Mouse (Mus musculus) embryonic facial prominence, embryonic 15.5 days (tissue): ENCODE results near the gene Tmem253. TPM values are rescaled to one million over a fixed set of nuclear protein-coding genes. Genes with fewer than 3 reads are reported as not detected.

Experiments used
- ATAC-seq: fragments of 200-750 bp; cut with Nextera tagmentation; 2 replicates; pipeline ENCODE4 v1.8.0; 2017; ENCODE audit warnings: low read depth, moderate TSS enrichment; ENCODE audit not compliant: insufficient number of reproducible peaks, low FRiP score, low TSS enrichment
- H3K27ac ChIP-seq: fragments of 300-500 bp; sonication (generic); replicated peaks from 2 replicates; pipeline ENCODE4 v1.5.1; 2015; ENCODE audit warnings: mild to moderate bottlenecking, inconsistent platforms
- H3K27me3 ChIP-seq: fragments of 300-500 bp; sonication (generic); 2 replicates; pipeline ENCODE4 v1.6.1; 2015; ENCODE audit warnings: inconsistent platforms
- H3K36me3 ChIP-seq: fragments of 300-500 bp; sonication (generic); 2 replicates; pipeline ENCODE4 v1.6.1; 2015; ENCODE audit warnings: mild to moderate bottlenecking, inconsistent platforms
- H3K4me1 ChIP-seq: fragments of 300-500 bp; sonication (generic); 2 replicates; pipeline ENCODE4 v1.6.1; 2015; ENCODE audit warnings: inconsistent platforms
- H3K4me2 ChIP-seq: fragments of 300-500 bp; sonication (generic); replicated peaks from 2 replicates; pipeline ENCODE4 v1.6.1; 2015; ENCODE audit warnings: mild to moderate bottlenecking, inconsistent platforms
- H3K4me3 ChIP-seq: fragments of 300-500 bp; sonication (generic); replicated peaks from 2 replicates; pipeline ENCODE4 v1.5.1; 2015; ENCODE audit warnings: mild to moderate bottlenecking, inconsistent platforms
- H3K9ac ChIP-seq: fragments of 300-500 bp; sonication (generic); 2 replicates; pipeline ENCODE4 v1.6.1; 2015; ENCODE audit warnings: inconsistent platforms
- H3K9me3 ChIP-seq: fragments of 300-500 bp; sonication (generic); replicated peaks from 2 replicates; pipeline ENCODE4 v1.6.1; 2016; ENCODE audit warnings: inconsistent platforms
- WGBS: fragments of 180-500 bp; shearing (Covaris S2); methylation state at CpG from one replicate; pipeline ENCODE4 v1.1.7; 2015; 5-methylcytosine and 5-hydroxymethylcytosine counted together
- polyA plus RNA-seq: library from polyadenylated mRNA; unstranded; fragments of >200 nt; fragmentation: Nextera tagmentation; extraction: Ambion mirVana; gene quantifications from 2 replicates; pipeline ENCODE4 v1.2.1, GENCODE M21; 2015

Gene Tmem253
- polyA plus RNA-seq, 1 experiment from 2014 or later: 0.60 TPM

GRCm38 (mm10) chr14:52059982-52060381, 44.5 kb downstream of the Tmem253 start:
- Histone ChIP-seq H3K36me3 (no peaks in the 10 kb centered on the region), H3K27me3 (no peaks in the 10 kb centered on the region), H3K27ac (no peak overlapping the region), H3K9ac (no peak overlapping the region), H3K4me2 (no peak overlapping the region), H3K9me3 (no peaks in the 10 kb centered on the region), H3K4me3 (no peak overlapping the region), H3K4me1 (no peaks in the 10 kb centered on the region)
- no peak for ATAC-seq
- WGBS: 51% methylated on average over 4 of the region's 4 CpGs

- Histone ChIP-seq H3K36me3 (no peaks in the 10 kb centered on the region), H3K4me3 (no peak overlapping the region), H3K4me1 (no peaks in the 10 kb centered on the region), H3K27me3 (no peaks in the 10 kb centered on the region), H3K4me2 (no peak overlapping the region), H3K9ac (no peak overlapping the region), H3K9me3 (no peaks in the 10 kb centered on the region), H3K27ac (no peak overlapping the region)
- 92% methylated on average over 1 of the region's 1 CpGs for WGBS
- no peak for ATAC-seq
Measured at GRCm38 (mm10) chr14:52060800-52061199, 45.3 kb downstream of the Tmem253 start.

GRCm38 (mm10) chr14:52061798-52062197, 46.3 kb downstream of the Tmem253 start:
- no peaks in the 10 kb centered on the region for H3K9me3 ChIP-seq

GRCm38 (mm10) chr14:52066135-52066534, 50.7 kb downstream of the Tmem253 start:
- Histone ChIP-seq H3K27ac (no peak overlapping the region), H3K4me3 (no peak overlapping the region), H3K9ac (no peak overlapping the region), H3K4me2 (no peak overlapping the region), H3K27me3 (no peaks in the 10 kb centered on the region), H3K9me3 (no peaks in the 10 kb centered on the region), H3K4me1 (no peaks in the 10 kb centered on the region), H3K36me3 (peaks cover 8% of the 10 kb centered on the region; the same call in 1 of the 2 replicates)
- no peak for ATAC-seq
- 58% methylated on average over 4 of the region's 4 CpGs for WGBS

More at GRCm38 (mm10) chr14:52061798-52062197, 46.3 kb downstream of the Tmem253 start:
- no peaks in the 10 kb centered on the region for H3K4me1 ChIP-seq
- no peak overlapping the region for H3K27ac ChIP-seq
- no peak overlapping the region for H3K4me2 ChIP-seq
- no peak overlapping the region for H3K9ac ChIP-seq
- H3K36me3 ChIP-seq: no peaks in the 10 kb centered on the region
- no peak for ATAC-seq
- no peaks in the 10 kb centered on the region for H3K27me3 ChIP-seq
- no peak overlapping the region for H3K4me3 ChIP-seq
- WGBS: 80% methylated on average over 8 of the region's 8 CpGs

Other genes starting within 250 kb of the Tmem253 start
- not detected in 2 replicates for gene Ang4, start 242.1 kb upstream of the Tmem253 start, polyA plus RNA-seq
- not detected in 2 replicates for gene AY358078, start 215.6 kb upstream of the Tmem253 start, polyA plus RNA-seq
- gene Ear6, start 162.0 kb upstream of the Tmem253 start, polyA plus RNA-seq: not detected in 2 replicates
- gene Mettl17, start 130.8 kb upstream of the Tmem253 start, polyA plus RNA-seq: 44.1 and 50.7 TPM in 2 replicates
- gene Slc39a2, start 122.8 kb upstream of the Tmem253 start, polyA plus RNA-seq: 5.5 and 8.1 TPM in 2 replicates
- gene Ndrg2, start 101.5 kb upstream of the Tmem253 start, polyA plus RNA-seq: 79.3 and 98.2 TPM in 2 replicates
- not detected in 2 replicates for gene Tppp2, start 97.2 kb upstream of the Tmem253 start, polyA plus RNA-seq
- gene Rnase13, start 92.9 kb upstream of the Tmem253 start, polyA plus RNA-seq: not detected in 2 replicates
- gene Arhgef40, start 30.9 kb upstream of the Tmem253 start, polyA plus RNA-seq: 144 and 150 TPM in 2 replicates
- gene Zfp219, start 5.1 kb downstream of the Tmem253 start, polyA plus RNA-seq: 33.7 and 33.8 TPM in 2 replicates
- 0.19 TPM in 1 of 2 replicates, not detected in the other for gene Olfr221, start 26.8 kb downstream of the Tmem253 start, polyA plus RNA-seq
- 549 and 552 TPM in 2 replicates for gene Hnrnpc, start 88.4 kb downstream of the Tmem253 start, polyA plus RNA-seq
- 57.0 and 59.8 TPM in 2 replicates for gene Rpgrip1, start 95.0 kb downstream of the Tmem253 start, polyA plus RNA-seq
- gene Supt16, start 181.8 kb downstream of the Tmem253 start, polyA plus RNA-seq: 46.1 and 50.6 TPM in 2 replicates
- 38.6 and 38.9 TPM in 2 replicates for gene Chd8, start 242.1 kb downstream of the Tmem253 start, polyA plus RNA-seq